Mouse (Mus musculus) right cerebral cortex, adult 2 months (tissue): ENCODE data around the gene Olfr77.

Experiments used
- DNase-seq, 2 experiments: peaks; one replicate each; pipeline ENCODE4 v3.0.0; 2021 to 2022; ENCODE audit warnings: low spot score in 2 of 2

Olfr77 gene

DNA sequence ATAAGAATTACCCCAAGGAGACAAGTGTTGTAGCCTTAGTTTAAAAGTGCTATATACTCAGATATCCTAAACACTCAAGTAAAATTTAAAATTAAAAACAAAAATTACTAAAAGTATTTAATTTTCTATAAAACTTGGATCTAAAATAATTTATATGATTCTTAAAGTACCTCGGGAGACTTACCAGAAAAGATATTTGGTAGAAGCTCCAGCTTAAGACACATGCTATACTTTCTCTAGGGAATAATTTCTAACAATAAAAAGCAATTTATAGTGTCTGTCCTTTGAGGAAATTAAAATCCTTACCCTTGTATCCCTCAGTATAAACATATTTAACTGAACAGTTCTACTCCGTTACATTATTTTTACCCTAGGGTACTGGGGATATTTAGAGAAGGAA, at the start of gene Olfr77:
Olfr77 (plus strand) TSS at position 301 of the 400 bp plus-strand sequence.
- DNase-seq, result no peak

DNA sequence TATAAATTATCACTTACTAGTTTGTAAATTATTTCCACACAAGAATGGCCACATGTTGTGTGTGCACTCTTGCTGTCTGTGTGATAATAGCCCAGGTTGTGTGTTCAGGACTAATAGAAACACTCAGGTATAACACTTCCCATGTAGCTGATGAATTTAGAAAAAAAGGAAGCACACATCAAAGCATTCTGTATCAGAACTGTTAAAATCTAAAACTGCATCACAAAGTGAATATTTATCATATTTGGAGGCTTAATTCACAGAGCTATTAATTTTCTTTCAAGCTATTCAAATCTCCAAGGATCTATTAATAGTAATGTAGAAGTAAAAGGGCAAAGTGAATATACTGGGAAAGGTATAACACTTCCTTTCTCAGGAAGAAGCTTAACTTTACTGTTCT, 28.8 kb upstream of the Olfr77 start, which contains the start of gene Olfr862:
Olfr862 (minus strand) TSS at position 101 of the 400 bp plus-strand sequence.
- DNase-seq, result no peak

GRCm38 (mm10) chr9:19911170-19911569, 5.5 kb upstream of the Olfr77 start:
- no peak for DNase-seq
